In genomic region chr2:91326746-91327350, GRCm38 (mm10) we compare ENCODE assay signal across 8 mouse cellular contexts.
DNase-seq lines count a peak whose midpoint lies in the region; ATAC-seq lines count a peak whose summit lies in the region.
"Had no signal": no experiment of that assay in that cellular context is flagged by ENCODE, and none has a peak within 500 bp of the region (broad histone marks: within the 10 kb centered on the region; RNA-seq: fewer than 3 reads in every experiment).

No protein-coding gene starts in this region.

- H3K36me3 ChIP-seq in kidney, embryonic 15.5 days, result no peaks in the 10 kb centered on the region
- H3K36me3 ChIP-seq in forebrain, embryonic 14.5 days (ENCODE audit: control insufficient read depth, insufficient read depth, low read length), result no peaks in the 10 kb centered on the region
- no peaks in the 10 kb centered on the region for H3K36me3 ChIP-seq in intestine, embryonic 16.5 days (ENCODE audit: control insufficient read depth, insufficient read depth, low read length)
- no peaks in the 10 kb centered on the region for H3K36me3 ChIP-seq in neural tube, embryonic 15.5 days
- H3K36me3 ChIP-seq: G1E had no signal

- H3K4me3 ChIP-seq in kidney, embryonic 15.5 days (replicated peaks), result no peak overlapping the region
- H3K4me3 ChIP-seq in forebrain, embryonic 14.5 days (ENCODE audit: low read depth, low read length), result no peak overlapping the region
- H3K4me3 ChIP-seq in intestine, embryonic 16.5 days (ENCODE audit: low read length), result no peak overlapping the region
- no peak overlapping the region for H3K4me3 ChIP-seq in neural tube, embryonic 15.5 days (replicated peaks)

- 83% methylated on average over 13 of the region's 13 CpGs for whole genome bisulfite sequencing in kidney, embryonic 15.5 days
- WGBS in forebrain, embryonic 14.5 days, result 64% methylated on average over 13 of the region's 13 CpGs
- 76% methylated on average over 13 of the region's 13 CpGs for WGBS in intestine, embryonic 16.5 days
- 81% methylated on average over 13 of the region's 13 CpGs for WGBS in neural tube, embryonic 15.5 days

- no peak for ATAC-seq in kidney, embryonic 15.5 days (replicated peaks; ENCODE audit: low FRiP score)
- no peak for ATAC-seq in forebrain, embryonic 14.5 days
- ATAC-seq in intestine, embryonic 16.5 days, result no peak
- ATAC-seq in neural tube, embryonic 15.5 days (ENCODE audit: low FRiP score), result no peak
- ATAC-seq in frontal cortex, adult (ENCODE audit: low TSS enrichment), result no peak

- peak overlapping the region; percentile 92 for H3K27ac ChIP-seq in kidney, embryonic 15.5 days
- peak overlapping the region; percentile 82 for H3K27ac ChIP-seq in forebrain, embryonic 14.5 days (ENCODE audit: low read depth, low read length)
- H3K27ac ChIP-seq in intestine, embryonic 16.5 days (ENCODE audit: low read length), result peak overlapping the region; percentile 51; the same call in 1 of the 2 replicates
- peak overlapping the region; percentile 43; the same call in 1 of the 2 replicates for H3K27ac ChIP-seq in neural tube, embryonic 15.5 days (replicated peaks)

- no peak for DNase-seq in kidney, adult 9 months
- peak; percentile 58 for DNase-seq in forebrain, embryonic 14.5 days (ENCODE audit: low spot score)
- DNase-seq in thymus, postnatal 25 days, result no peak

- no peak overlapping the region for H3K4me2 ChIP-seq in kidney, embryonic 15.5 days
- no peak overlapping the region for H3K4me2 ChIP-seq in forebrain, embryonic 14.5 days (ENCODE audit: low read length)
- no peak overlapping the region for H3K4me2 ChIP-seq in intestine, embryonic 16.5 days (ENCODE audit: low read depth, low read length)
- no peak overlapping the region for H3K4me2 ChIP-seq in neural tube, embryonic 15.5 days

- peaks cover 55% of the 10 kb centered on the region for H3K4me1 ChIP-seq in kidney, embryonic 15.5 days
- H3K4me1 ChIP-seq in forebrain, embryonic 14.5 days (ENCODE audit: control insufficient read depth, insufficient read depth, low read length), result peaks cover 39% of the 10 kb centered on the region
- peaks cover 25% of the 10 kb centered on the region for H3K4me1 ChIP-seq in intestine, embryonic 16.5 days (ENCODE audit: control insufficient read depth, insufficient read depth, low read length)
- H3K4me1 ChIP-seq in neural tube, embryonic 15.5 days, result peaks cover 48% of the 10 kb centered on the region

- H3K9ac ChIP-seq in kidney, embryonic 15.5 days, result no peak overlapping the region
- H3K9ac ChIP-seq in forebrain, embryonic 14.5 days (ENCODE audit: low read length), result no peak overlapping the region
- no peak overlapping the region for H3K9ac ChIP-seq in intestine, embryonic 16.5 days (ENCODE audit: low read depth, low read length)
- H3K9ac ChIP-seq in neural tube, embryonic 15.5 days (replicated peaks), result no peak overlapping the region

- no peaks in the 10 kb centered on the region for H3K9me3 ChIP-seq in kidney, embryonic 15.5 days (replicated peaks)
- no peaks in the 10 kb centered on the region for H3K9me3 ChIP-seq in forebrain, embryonic 14.5 days (replicated peaks; ENCODE audit: control insufficient read depth, low read length)
- H3K9me3 ChIP-seq in intestine, embryonic 16.5 days (ENCODE audit: control insufficient read depth, low read length), result no peaks in the 10 kb centered on the region
- no peaks in the 10 kb centered on the region for H3K9me3 ChIP-seq in neural tube, embryonic 15.5 days (replicated peaks)
- H3K9me3 ChIP-seq: G1E had no signal

- H3K27me3 ChIP-seq in kidney, embryonic 15.5 days, result no peaks in the 10 kb centered on the region
- no peaks in the 10 kb centered on the region for H3K27me3 ChIP-seq in forebrain, embryonic 14.5 days (replicated peaks; ENCODE audit: control insufficient read depth, insufficient read depth, low read length)
- H3K27me3 ChIP-seq in intestine, embryonic 16.5 days (replicated peaks; ENCODE audit: control insufficient read depth, insufficient read depth, low read length), result no peaks in the 10 kb centered on the region
- no peaks in the 10 kb centered on the region for H3K27me3 ChIP-seq in neural tube, embryonic 15.5 days (replicated peaks)
